Mouse (Mus musculus) cerebellum, adult 11-12 months (tissue): Measurements from ENCODE around the gene Chrm3.

Experiments
- DNase-seq: peaks from one replicate; pipeline ENCODE4 v3.0.0; 2022

Gene Chrm3

DNA sequence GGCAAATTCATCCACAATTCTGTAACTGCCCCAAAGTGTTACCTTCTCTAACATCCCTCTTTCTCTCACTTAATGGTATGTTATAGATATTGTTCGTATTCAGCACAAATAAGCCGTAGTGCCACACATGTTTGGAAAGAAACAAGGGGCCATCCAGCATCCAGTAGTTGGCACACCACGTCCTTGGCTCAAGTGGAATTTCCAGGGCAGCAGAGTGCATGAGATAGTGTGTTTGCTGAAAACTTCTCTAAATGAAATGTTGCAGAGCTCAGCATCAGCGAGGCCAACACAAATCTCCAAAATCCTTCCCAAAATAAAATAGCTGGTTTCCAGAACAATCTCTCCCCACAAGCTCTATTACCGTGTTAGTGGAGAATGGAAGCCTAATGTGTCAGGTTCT, 473.4 kb downstream of the Chrm3 start:
- no peak for DNase-seq

DNA sequence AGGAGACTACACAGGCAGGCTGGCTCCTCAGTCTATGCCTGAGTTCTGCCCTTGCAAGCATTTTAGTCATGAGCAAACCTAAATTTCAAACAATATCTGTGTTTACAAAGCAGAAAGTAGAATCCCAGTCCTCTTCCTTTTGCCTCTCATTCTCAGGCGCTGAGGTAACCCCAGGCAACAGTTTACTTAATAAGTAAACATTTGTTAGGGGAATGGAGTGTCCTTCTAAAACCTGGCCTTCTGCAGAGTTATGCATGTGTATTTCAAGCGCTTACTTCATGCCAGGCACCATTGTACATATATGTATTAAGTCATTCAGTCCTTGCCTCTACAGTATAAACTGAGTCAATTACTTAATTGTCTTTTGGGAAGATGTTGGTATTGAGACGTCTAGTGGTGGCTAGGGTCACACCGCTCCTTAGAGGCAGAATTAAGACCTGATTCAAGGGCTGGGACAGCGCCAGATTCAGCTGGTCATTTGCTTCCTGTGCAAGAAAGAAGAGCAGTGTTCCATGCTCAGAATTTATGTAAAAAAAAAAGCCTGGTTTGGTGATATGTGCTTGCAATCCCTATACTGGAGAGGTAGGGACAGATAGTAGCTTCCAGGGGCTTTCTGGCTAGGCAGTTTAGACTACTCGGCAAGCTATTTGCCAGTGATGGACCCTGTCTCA, 474.0 kb downstream of the Chrm3 start:
- DNase-seq = no peak

DNA sequence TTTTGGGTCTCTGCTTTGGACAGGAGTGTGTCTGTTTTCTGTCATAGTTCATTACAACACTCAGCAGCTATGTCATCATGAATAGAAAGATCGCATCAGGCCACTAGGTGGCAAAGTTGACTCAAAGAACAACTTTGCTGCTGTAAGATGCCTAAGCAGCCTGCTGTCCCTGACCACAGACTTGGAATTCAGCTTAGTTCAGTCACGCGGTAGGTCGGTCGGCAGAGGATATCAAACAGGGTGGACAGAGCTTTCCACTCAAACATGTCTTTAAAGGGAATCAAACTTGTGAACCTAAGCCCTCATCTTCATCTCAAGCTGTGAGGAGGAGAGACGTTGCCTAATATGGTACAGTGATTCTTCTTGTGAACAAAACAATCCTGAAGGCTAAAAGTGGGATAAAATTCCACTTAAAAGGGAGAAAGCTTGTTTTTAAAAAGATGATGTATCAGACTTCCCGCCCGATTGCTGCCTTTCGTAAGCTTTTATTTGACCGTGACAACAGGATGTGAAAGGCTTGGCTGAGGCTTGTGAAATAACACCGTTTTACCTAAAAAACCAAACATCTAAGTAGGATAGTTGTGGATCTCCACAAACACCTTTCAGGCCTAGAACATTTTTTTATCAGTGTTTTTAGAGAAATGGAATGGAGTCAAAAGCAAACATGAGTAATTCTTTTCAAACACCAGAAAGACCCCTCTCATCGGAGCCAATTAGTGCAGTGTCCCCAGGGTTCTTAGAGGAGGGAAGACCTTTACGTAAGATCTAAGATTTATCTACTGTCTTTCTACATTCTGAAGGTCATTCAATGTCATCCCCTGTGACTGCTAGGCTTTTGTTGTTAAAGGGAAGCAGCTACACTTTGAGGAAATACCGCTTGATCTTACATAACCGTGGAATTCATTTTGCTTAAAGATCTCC, 478.0 kb downstream of the Chrm3 start:
- DNase-seq = peak; percentile 12

DNA sequence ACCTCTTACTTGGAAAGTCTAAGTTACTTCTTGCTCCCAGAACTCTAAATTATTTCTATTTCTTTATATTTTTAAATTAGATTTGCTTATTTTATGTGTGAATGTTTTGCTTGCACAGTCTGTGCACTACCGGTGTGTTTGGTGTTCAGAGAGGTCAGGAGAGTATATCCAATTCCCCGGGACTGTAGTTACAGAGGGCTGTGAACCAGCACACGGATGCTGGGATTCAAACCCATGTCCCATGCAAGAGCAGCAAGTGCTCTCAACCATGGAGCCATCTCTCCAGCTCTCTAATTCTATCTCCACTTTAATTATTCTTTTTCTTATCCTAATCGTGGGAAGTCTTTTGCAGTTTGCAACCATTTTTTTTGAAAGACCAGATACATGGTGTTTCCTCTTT, 478.7 kb downstream of the Chrm3 start:
- no peak for DNase-seq

DNA sequence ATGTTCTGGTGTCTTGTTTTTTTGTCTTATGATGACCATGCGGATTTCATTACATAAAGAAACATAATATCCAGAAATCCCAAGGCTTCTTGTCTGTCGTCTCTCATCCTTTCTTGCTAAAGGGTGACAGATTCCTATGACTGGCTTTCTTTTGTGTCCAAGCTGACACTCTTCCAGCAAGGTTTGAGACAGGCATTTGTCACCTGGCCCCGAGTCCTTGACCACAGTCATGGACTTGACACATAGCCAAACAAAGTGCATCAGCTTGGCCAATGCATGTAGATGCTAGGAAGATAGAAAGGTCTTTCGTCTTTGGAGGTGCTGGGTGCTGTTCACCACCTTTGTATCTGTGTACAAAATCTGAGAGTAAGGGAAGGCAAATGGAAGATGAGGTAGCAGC, 480.2 kb downstream of the Chrm3 start:
- no peak for DNase-seq

DNA sequence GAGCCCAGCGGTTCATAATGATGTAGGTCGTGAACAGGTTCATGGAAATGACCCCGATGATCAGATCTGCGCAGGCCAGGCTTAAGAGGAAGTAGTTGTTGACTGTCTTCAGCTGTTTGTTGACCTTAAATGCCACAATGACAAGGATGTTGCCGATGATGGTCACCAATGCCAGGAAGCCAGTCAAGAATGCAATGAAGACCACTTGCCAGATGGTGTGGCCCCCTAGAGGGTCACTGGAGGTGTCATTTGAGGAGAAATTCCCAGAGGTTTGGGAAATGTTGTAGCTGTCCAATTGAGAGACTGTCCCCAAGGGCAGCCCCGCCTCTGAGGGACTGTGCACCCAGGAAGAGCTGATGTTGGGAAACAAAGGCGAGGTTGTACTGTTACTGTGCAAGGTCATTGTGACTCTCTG, 482.0 kb downstream of the Chrm3 start:
- no peak for DNase-seq

DNA sequence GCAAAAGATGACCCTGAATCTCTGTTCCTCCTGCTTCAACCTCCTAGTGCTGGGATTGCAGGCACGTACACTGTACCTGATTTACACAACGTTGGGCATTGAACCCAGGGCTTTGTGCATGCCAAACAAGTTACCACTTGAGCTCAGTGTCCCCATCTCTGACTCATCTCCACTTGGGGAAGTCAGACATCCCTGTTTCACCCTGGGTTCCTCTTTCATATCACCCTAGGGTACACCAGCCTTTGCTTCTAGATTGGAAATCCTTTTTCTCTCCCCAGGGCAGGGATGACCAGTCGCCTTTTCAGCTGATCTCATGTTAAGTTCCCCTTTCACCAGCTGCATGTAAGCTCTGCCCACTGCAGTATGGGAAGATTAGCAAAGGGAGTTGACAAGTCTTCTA, 487.3 kb downstream of the Chrm3 start:
- no peak for DNase-seq

DNA sequence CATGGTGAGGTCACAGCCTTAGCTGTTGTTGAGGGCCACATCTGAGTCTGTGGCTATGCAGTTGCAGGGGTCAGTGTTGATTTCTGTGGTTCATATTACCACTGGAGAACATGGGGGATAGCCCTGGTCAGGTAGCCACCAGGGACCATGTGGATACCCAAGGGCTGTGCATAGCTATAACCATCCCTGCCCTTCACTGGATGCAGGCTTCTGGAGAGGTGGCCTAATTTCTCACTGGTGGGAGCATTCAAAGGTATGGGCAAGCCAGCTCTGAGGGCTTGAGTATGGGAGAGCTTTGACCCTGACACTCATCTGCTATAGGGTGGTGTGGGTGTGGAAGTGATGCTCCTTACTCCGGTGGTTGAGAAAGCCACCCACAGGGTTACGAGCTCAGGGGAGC, 494.5 kb downstream of the Chrm3 start:
- no peak for DNase-seq

DNA sequence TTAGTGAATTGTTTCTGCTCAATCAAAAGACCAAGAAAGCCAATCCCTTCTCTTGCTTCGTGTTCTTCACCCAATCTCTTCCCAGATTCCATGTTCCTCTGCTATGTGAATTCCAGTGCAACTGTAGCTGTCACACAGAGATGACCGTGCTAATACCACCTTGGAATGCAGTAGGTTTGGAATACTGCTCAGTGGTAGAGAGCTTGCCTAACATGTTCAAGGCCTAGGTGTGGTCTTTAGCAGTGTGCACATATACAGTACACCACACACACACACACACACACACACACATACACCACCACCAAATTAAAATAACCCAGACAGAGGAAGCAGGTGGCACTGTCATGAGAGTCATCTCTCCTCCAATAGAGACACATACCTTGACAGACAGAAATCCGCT, 513.1 kb downstream of the Chrm3 start:
- no peak for DNase-seq

DNA sequence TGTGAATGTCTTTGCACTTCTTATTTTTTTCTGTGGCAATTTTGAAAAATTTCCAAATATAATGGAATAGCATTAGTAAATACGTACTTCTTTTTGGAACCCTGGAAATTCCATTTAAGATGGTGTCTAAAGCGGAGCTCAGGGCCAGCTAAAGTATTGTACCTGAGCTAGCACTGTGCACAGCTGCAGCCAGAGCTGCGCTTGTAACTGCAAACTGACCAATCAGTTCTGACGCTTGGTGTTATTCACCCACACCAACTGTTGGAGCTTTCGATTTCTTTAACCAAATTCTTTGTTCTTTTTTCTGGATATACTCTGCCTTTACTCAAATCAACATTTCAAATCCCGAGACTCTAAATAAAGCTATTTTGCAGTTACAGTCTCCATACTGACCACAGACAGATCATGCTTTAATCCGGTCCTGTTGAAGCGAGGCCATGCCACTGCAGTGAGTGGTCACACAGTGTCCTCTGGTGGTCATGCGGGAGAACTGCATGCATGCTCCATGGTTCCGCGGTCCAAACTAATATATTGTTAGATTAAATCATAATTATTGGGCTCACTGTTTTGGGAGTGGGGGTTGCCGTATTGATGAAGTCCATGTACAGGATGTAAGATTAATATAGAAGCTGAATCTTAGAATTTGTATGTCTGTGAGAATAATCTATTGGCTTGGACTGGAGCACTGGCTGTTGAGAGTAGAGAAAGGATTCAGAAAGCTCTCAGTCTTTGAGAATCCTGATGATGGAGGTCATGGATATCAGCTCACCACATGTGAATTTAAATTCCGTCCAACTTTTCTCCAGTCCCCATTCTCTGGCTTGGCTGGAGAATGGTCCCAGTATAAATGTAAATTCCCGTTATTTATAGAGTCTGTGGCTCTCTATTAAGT, 513.9 kb downstream of the Chrm3 start:
- DNase-seq = peak; percentile 15

DNA sequence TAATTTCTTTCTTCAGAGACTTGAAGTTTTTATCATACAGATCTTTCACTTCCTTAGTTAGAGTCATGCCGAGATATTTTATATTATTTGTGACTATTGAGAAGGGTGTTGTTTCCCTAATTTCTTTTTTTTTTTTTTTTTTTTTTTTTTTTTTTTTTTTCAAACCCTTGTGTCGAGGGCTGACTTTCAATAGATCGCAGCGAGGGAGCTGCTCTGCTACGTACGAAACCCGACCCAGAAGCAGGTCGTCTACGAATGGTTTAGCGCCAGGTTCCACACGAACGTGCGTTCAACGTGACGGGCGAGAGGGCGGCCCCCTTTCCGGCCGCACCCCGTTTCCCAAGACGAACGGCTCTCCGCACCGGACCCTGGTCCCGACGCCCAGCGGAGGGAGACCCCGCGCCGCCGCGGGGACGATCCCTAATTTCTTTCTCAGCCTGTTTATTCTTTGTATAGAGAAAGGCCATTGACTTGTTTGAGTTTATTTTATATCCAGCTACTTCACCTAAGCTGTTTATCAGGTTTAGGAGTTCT, 526.4 kb downstream of the Chrm3 start:
- peak; percentile 40 for DNase-seq

DNA sequence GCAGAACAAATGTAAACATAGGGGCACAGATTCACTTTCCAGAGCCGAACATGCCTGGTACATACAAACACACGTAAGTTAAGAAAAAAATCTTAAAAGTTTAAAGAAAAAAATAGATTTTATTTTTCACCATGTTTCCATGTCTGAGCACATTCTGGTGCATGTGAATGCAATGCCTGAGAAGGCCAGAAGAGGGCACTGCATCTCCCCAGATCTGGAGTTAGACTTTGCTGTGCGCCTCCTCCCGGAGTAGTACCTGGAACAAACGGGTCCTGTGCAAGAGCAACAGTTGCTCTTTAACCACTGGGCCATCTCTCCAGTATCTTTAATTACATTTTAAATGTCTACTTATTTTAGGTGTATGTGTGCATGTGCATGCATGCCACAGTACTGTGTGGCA, 534.4 kb downstream of the Chrm3 start:
- no peak for DNase-seq
